Mouse (Mus musculus) MEL (cell line): ENCODE measurements at regions not wholly inside any gene's neighbourhood (a gene's known extent, or its start where the extent isn't known, plus 50 kb on each side); places are given as distances from the start of the nearest gene placed in this dataset.

Experiments used
- DNase-seq: peaks from one replicate; pipeline ENCODE4 v3.0.0; 2011; ENCODE audit warnings: low read depth, low spot score
- H3K27ac ChIP-seq: 2 replicates; pipeline ENCODE4 v1.5.1; 2012; ENCODE audit warnings: low read depth, mild to moderate bottlenecking, control low read depth, low read length, moderate library complexity; ENCODE audit not compliant: control insufficient read depth
- H3K27me3 ChIP-seq, 2 experiments: fragments of 150-350 bp in 1 of 2; sonication (generic) in 1 of 2; 2 replicates each; pipeline ENCODE4 v1.6.1; 2012; ENCODE audit warnings: low read length in 2 of 2, mild to moderate bottlenecking in 2 of 2, improper control_type of control experiment in 1 of 2, moderate library complexity in 1 of 2; ENCODE audit not compliant: insufficient read depth in 2 of 2, control insufficient read depth in 1 of 2
- H3K36me3 ChIP-seq, 2 experiments: 2 replicates each; pipeline ENCODE4 v1.6.1; 2012 to 2014; ENCODE audit warnings: low read length in 2 of 2, improper control_type of control experiment in 1 of 2, inconsistent platforms in 1 of 2, mild to moderate bottlenecking in 1 of 2; ENCODE audit not compliant: insufficient read depth in 2 of 2, control insufficient read depth in 1 of 2
- H3K4me1 ChIP-seq, 2 experiments: fragments of 150-350 bp in 1 of 2; sonication (generic) in 1 of 2; 2 replicates each; pipeline ENCODE4 v1.6.1; 2012; ENCODE audit warnings: low read length in 2 of 2, improper control_type of control experiment in 1 of 2, mild to moderate bottlenecking in 1 of 2; ENCODE audit not compliant: insufficient read depth in 2 of 2, control insufficient read depth in 1 of 2
- H3K4me3 ChIP-seq, 2 experiments: fragments of 150-350 bp in 1 of 2; sonication (generic) in 1 of 2; 2 replicates each; pipeline ENCODE4 v1.5.1; 2012; ENCODE audit warnings: low read depth in 2 of 2, low read length in 2 of 2, mild to moderate bottlenecking in 2 of 2, moderate library complexity in 2 of 2, control low read depth in 1 of 2, improper control_type of control experiment in 1 of 2; ENCODE audit not compliant: control insufficient read depth in 1 of 2, insufficient read depth in 1 of 2
- H3K79me2 ChIP-seq: 2 replicates; pipeline ENCODE4 v1.6.1; 2012; ENCODE audit warnings: mild to moderate bottlenecking, low read length, moderate library complexity; ENCODE audit not compliant: control insufficient read depth, poor library complexity, insufficient read depth
- H3K9ac ChIP-seq: 2 replicates; pipeline ENCODE4 v1.6.1; 2012; ENCODE audit warnings: low read depth, mild to moderate bottlenecking, control low read depth, low read length, moderate library complexity; ENCODE audit not compliant: control insufficient read depth, poor library complexity, severe bottlenecking
- H3K9me3 ChIP-seq: fragments of 150-350 bp; sonication (generic); replicated peaks from 2 replicates; pipeline ENCODE4 v1.6.1; 2012; ENCODE audit warnings: mild to moderate bottlenecking, low read length, improper control_type of control experiment, moderate library complexity; ENCODE audit not compliant: insufficient read depth
- CHD1 ChIP-seq: IDR thresholded peaks from 2 replicates; pipeline ENCODE4 v1.6.1; 2012; ENCODE audit warnings: low read depth, mild to moderate bottlenecking, inconsistent platforms, low read length, improper control_type of control experiment
- ELF1 ChIP-seq: IDR thresholded peaks from 2 replicates; pipeline ENCODE4 v1.6.1; 2014; ENCODE audit warnings: low read depth, mild to moderate bottlenecking, inconsistent platforms, low read length, improper control_type of control experiment, moderate library complexity
- ETS1 ChIP-seq: IDR thresholded peaks from 2 replicates; pipeline ENCODE4 v1.6.1; 2012; ENCODE audit warnings: low read depth, mild to moderate bottlenecking, inconsistent platforms, low read length, improper control_type of control experiment, moderate library complexity
- GABPA ChIP-seq: IDR thresholded peaks from 2 replicates; pipeline ENCODE4 v1.6.1; 2012; ENCODE audit warnings: low read depth, mild to moderate bottlenecking, inconsistent platforms, low read length, improper control_type of control experiment, moderate library complexity
- HCFC1 ChIP-seq: IDR thresholded peaks from 2 replicates; pipeline ENCODE4 v1.6.1; 2012; ENCODE audit warnings: low read depth, mild to moderate bottlenecking, inconsistent platforms, low read length, improper control_type of control experiment, moderate library complexity
- JUND ChIP-seq: IDR thresholded peaks from 2 replicates; pipeline ENCODE4 v1.6.1; 2011; ENCODE audit warnings: low read depth, mild to moderate bottlenecking, improper control_type of control experiment, low read length
- KAT2A ChIP-seq: conservative IDR thresholded peaks from 2 replicates; pipeline ENCODE4 v1.6.1; 2012; ENCODE audit warnings: low read depth, low read length, improper control_type of control experiment, inconsistent platforms
- MEF2A ChIP-seq: IDR thresholded peaks from 2 replicates; pipeline ENCODE4 v1.6.1; 2014; ENCODE audit warnings: low read depth, mild to moderate bottlenecking, inconsistent platforms, low read length, improper control_type of control experiment; ENCODE audit not compliant: poor library complexity, insufficient replicate concordance, severe bottlenecking; ENCODE audit errors: extremely low read depth
- NELFE ChIP-seq: IDR thresholded peaks from 2 replicates; pipeline ENCODE4 v1.6.1; 2011; ENCODE audit warnings: low read depth, low read length, improper control_type of control experiment
- POLR2AphosphoS2 ChIP-seq: IDR thresholded peaks from 2 replicates; pipeline ENCODE4 v1.6.1; 2011; ENCODE audit warnings: low read length, improper control_type of control experiment
- POLR2AphosphoS5 ChIP-seq: IDR thresholded peaks from 2 replicates; pipeline ENCODE4 v1.6.1; 2012; ENCODE audit warnings: low read depth, borderline replicate concordance, mild to moderate bottlenecking, inconsistent platforms, low read length, moderate library complexity, mixed read lengths
- RAD21 ChIP-seq: IDR thresholded peaks from 2 replicates; pipeline ENCODE4 v1.6.1; 2011; ENCODE audit warnings: mild to moderate bottlenecking, low read depth, low read length, improper control_type of control experiment
- RCOR1 ChIP-seq: IDR thresholded peaks from 2 replicates; pipeline ENCODE4 v1.6.1; 2012; ENCODE audit warnings: low read depth, mild to moderate bottlenecking, inconsistent platforms, low read length, improper control_type of control experiment
- TBP ChIP-seq: IDR thresholded peaks from 2 replicates; pipeline ENCODE4 v1.8.0; 2011; ENCODE audit warnings: low read depth, low read length, improper control_type of control experiment
- TCF12 ChIP-seq: IDR thresholded peaks from 2 replicates; pipeline ENCODE4 v1.6.1; 2014; ENCODE audit warnings: low read depth, mild to moderate bottlenecking, inconsistent platforms, low read length, improper control_type of control experiment, moderate library complexity
- UBTF ChIP-seq: IDR thresholded peaks from 2 replicates; pipeline ENCODE4 v1.6.1; 2012; ENCODE audit warnings: low read depth, mild to moderate bottlenecking, inconsistent platforms, low read length, improper control_type of control experiment, moderate library complexity, borderline replicate concordance; ENCODE audit not compliant: insufficient read depth
- USF1 ChIP-seq: IDR thresholded peaks from 2 replicates; pipeline ENCODE4 v1.6.1; 2014; ENCODE audit warnings: low read depth, mild to moderate bottlenecking, inconsistent platforms, low read length, improper control_type of control experiment, moderate library complexity
- USF2 ChIP-seq, 2 experiments: IDR thresholded peaks; 2 replicates each; pipeline ENCODE4 v1.6.1; 2011 to 2012; ENCODE audit warnings: improper control_type of control experiment in 2 of 2, low read length in 2 of 2, borderline replicate concordance in 1 of 2, inconsistent platforms in 1 of 2, low read depth in 1 of 2, mild to moderate bottlenecking in 1 of 2; ENCODE audit not compliant: insufficient read depth in 1 of 2
- ZKSCAN1 ChIP-seq: IDR thresholded peaks from 2 replicates; pipeline ENCODE4 v1.6.1; 2012; ENCODE audit warnings: low read depth, mild to moderate bottlenecking, inconsistent platforms, low read length, improper control_type of control experiment, moderate library complexity
- ZNF384 ChIP-seq: IDR thresholded peaks from 2 replicates; pipeline ENCODE4 v1.6.1; 2012; ENCODE audit warnings: low read depth, mild to moderate bottlenecking, inconsistent platforms, low read length, improper control_type of control experiment

GRCm38 (mm10) chr10:17599246-17599645, 123.8 kb upstream of the Cited2 start:
- no peaks in the 10 kb centered on the region for H3K79me2 ChIP-seq
- TF ChIP-seq POLR2AphosphoS2 (no peak), USF2 (IDR thresholded peaks at IDR 0.05; ENCODE audit: borderline replicate concordance in 1 of 2, insufficient read depth in 1 of 2, low read depth in 1 of 2, low read length in 2 of 2) (no peak), ZNF384 (no peak), KAT2A (no peak), MEF2A (no peak), USF1 (no peak), RAD21 (no peak), TBP (no peak), ELF1 (no peak), POLR2AphosphoS5 (no peak), TCF12 (no peak), HCFC1 (no peak), ZKSCAN1 (no peak), NELFE (no peak), ETS1 (no peak), UBTF (no peak), GABPA (no peak), JUND (no peak), RCOR1 (no peak), CHD1 (no peak)
- TF ChIP-seq, all 39 proteins: peak for 0
- H3K9me3 ChIP-seq, result no peaks in the 10 kb centered on the region
- DNase-seq, result no peak
- no peaks in the 10 kb centered on the region for H3K27me3 ChIP-seq
- no peak overlapping the region for H3K9ac ChIP-seq
- H3K27ac ChIP-seq, result no peak overlapping the region; the same call in 1 of the 2 replicates
- H3K4me3 ChIP-seq, result no peak overlapping the region
- H3K4me1 ChIP-seq, result peaks cover 20 to 23% of the 10 kb centered on the region in 2 experiments
- peaks cover 0 to 35% of the 10 kb centered on the region in 2 experiments; a peak in 2 of 4 replicates for H3K36me3 ChIP-seq
